Mouse (Mus musculus) splenic B cell, adult 2 months (primary cell): ENCODE results near the gene Kcna2.
A peak's percentile ranks its signal among the peaks of the same experiment; 100 is the strongest.

Experiments used
- DNase-seq: peaks from one replicate; pipeline ENCODE4 v3.0.0-alpha.2; 2011; ENCODE audit warnings: low read depth, low spot score
- H3K27me3 ChIP-seq: 2 replicates; pipeline ENCODE4 v1.6.1; 2012; ENCODE audit warnings: mild to moderate bottlenecking, low read length, moderate library complexity, mixed read lengths; ENCODE audit not compliant: control insufficient read depth, poor library complexity, insufficient read depth, severe bottlenecking
- H3K36me3 ChIP-seq: 2 replicates; pipeline ENCODE4 v1.6.1; 2012; ENCODE audit warnings: mild to moderate bottlenecking, low read length, moderate library complexity, mixed read lengths; ENCODE audit not compliant: control insufficient read depth, poor library complexity, insufficient read depth, severe bottlenecking

Kcna2 gene

DNA sequence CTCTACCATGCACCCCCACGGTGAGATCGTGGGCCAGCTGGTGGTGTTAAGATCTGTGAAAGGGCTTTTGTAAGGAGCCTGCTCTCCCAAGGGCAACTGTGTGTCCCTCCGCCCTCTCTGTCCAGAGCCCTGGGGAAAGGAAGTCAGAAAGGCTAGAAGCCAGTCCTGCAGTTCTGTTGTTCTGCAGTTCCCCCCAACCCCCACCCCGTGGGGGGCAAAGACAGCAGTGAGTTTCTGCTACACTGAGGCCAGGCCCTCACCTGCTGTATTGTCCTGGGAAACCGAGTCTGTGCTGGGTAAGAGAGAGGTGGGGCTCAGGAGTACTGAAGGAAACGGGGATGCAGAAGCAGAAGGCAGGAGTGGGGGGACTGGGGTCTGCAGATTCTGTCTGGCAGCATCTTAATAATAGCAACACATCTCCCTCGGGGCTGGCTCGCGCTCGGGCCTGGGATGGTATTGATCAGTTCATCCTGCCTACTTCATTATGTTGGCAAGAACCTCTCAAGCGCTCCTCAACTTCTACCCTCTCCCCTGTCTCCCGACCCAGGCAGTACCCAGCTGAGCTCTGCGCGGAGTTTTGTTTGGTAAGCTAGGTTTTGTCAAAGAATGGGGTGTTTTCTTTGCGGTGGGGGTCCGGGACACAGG is at the start of gene Kcna2:
Gene Kcna2, plus strand, starts transcription at position 336 of the 645 bp plus-strand sequence.
- DNase-seq: no peak
- H3K36me3 ChIP-seq: no peaks in the 10 kb centered on the region
- no peaks in the 10 kb centered on the region for H3K27me3 ChIP-seq

- no peaks in the 10 kb centered on the region for H3K36me3 ChIP-seq
- no peak for DNase-seq
- H3K27me3 ChIP-seq: no peaks in the 10 kb centered on the region
Observed at GRCm38 (mm10) chr3:107061468-107061867, 39.5 kb upstream of the Kcna2 start.

GRCm38 (mm10) chr3:107062771-107063170 is 38.2 kb upstream of the Kcna2 start:
- no peaks in the 10 kb centered on the region for H3K36me3 ChIP-seq
- no peaks in the 10 kb centered on the region for H3K27me3 ChIP-seq
- no peak for DNase-seq

GRCm38 (mm10) chr3:107065510-107066095 is 35.3 kb upstream of the Kcna2 start:
- Histone ChIP-seq H3K36me3 (no peaks in the 10 kb centered on the region), H3K27me3 (no peaks in the 10 kb centered on the region)
- no peak for DNase-seq

- no peak for DNase-seq
- Histone ChIP-seq H3K27me3 (no peaks in the 10 kb centered on the region), H3K36me3 (no peaks in the 10 kb centered on the region)
Observed at GRCm38 (mm10) chr3:107066165-107066850, 34.6 kb upstream of the Kcna2 start.

DNA sequence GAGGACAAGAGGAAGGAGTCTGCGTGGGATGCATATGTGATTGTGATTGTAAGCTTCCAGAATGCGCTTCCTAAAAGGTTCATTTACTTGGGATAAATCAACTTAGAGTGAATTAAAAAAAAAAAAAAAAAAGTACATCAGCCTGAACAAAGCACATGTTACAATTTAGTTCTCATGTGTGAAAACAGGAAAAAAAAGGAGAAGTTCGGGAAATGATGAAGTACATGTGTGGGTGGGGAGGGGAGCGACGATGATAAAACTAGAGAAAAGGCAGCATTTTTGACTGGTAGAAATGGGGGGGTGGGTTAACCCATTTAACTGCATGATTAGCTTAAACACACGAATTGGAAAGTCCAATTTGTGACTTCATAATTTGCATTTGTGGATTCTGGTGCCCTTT is 33.7 kb upstream of the Kcna2 start:
- H3K36me3 ChIP-seq: no peaks in the 10 kb centered on the region
- H3K27me3 ChIP-seq: no peaks in the 10 kb centered on the region
- peak; percentile 37 for DNase-seq

DNA sequence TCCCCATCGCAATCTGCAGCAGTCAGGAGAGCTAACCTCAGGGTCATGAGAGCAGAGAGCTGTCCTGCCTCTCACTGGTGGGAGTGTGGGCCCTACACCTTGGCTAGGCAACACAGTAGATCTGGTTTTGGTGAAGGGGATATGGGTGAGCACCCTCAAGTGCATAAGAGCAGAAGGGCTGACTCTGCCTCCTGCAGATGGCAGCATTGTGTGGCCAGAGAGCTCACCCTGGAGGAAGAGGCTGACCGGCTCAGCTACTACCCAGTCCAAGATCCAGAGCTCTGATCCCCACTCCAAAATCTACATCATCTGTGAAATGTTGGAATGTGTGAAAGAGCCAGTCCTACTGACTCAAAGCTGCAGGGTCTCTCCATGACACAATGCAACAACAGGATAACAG is 27.1 kb upstream of the Kcna2 start:
- no peaks in the 10 kb centered on the region for H3K36me3 ChIP-seq
- DNase-seq: no peak
- H3K27me3 ChIP-seq: no peaks in the 10 kb centered on the region

DNA sequence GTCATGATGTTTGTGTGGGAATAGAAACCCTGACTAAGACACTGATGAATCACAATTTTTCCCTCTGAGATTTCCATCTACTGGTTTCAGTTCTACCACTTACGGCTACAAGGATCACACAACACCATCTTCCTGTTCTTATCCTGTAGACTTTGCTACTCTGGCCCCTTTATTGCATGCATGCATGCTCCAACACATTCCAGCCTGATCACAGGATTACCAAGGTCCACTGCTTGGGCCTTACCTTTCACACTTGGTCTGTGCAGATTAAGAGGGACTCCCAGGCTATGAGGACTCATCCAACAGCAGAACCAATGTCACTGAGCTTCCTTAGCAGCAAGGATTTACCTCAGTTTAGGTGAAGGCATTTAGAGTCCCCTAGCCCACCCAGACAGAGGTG is 25.2 kb upstream of the Kcna2 start:
- H3K27me3 ChIP-seq: no peaks in the 10 kb centered on the region
- no peak for DNase-seq
- no peaks in the 10 kb centered on the region for H3K36me3 ChIP-seq

DNA sequence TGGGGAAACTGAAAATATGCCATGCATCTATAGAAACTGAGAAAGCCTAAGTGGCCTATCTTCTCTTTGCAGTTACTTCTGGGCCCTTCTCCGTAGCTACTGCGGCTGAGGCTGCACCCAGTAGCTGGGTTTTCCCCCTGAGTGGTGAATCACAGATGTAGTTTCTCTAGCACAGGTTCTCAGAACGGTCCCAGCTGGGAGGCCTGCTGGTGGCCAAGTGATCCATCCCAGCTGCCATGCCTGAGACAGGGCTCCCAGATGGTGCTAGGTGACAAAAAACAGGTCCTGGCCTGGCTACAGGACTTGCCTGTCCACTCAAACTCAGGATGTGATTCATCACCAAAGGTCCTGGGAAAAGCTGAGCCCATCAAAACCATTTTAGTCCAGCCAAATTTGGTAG is 24.3 kb upstream of the Kcna2 start:
- DNase-seq: peak; percentile 62
- no peaks in the 10 kb centered on the region for H3K36me3 ChIP-seq
- no peaks in the 10 kb centered on the region for H3K27me3 ChIP-seq

- Histone ChIP-seq H3K27me3 (no peaks in the 10 kb centered on the region), H3K36me3 (no peaks in the 10 kb centered on the region)
- no peak for DNase-seq
Observed at GRCm38 (mm10) chr3:107077101-107077500, 23.8 kb upstream of the Kcna2 start.

GRCm38 (mm10) chr3:107080803-107081202 is 20.1 kb upstream of the Kcna2 start:
- Histone ChIP-seq H3K27me3 (no peaks in the 10 kb centered on the region), H3K36me3 (no peaks in the 10 kb centered on the region)
- DNase-seq: no peak

DNA sequence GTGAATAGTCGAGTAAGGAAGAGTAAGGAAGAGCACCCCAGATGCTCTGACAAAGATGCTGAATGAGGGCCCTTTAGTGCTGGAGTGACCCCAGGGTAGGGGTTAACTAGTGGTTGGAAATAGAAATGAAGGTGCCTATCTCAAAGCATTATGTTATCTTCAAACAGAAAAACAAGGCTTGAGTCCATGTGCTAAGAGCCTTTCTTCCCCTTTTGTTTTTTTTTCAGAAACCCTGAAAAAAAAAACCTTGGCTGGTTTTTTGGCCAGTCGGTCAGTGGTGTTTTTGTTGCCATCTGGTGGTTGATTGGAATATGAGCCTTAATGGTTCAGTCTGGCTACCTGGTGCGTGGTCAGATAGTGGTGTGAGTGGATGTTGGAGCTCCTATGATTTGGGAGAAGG is 19.7 kb upstream of the Kcna2 start:
- peak; percentile 66 for DNase-seq
- Histone ChIP-seq H3K36me3 (no peaks in the 10 kb centered on the region), H3K27me3 (no peaks in the 10 kb centered on the region)

- peak; percentile 74 for DNase-seq
- no peaks in the 10 kb centered on the region for H3K36me3 ChIP-seq
Observed at GRCm38 (mm10) chr3:107084586-107084985, 16.4 kb upstream of the Kcna2 start.

DNA sequence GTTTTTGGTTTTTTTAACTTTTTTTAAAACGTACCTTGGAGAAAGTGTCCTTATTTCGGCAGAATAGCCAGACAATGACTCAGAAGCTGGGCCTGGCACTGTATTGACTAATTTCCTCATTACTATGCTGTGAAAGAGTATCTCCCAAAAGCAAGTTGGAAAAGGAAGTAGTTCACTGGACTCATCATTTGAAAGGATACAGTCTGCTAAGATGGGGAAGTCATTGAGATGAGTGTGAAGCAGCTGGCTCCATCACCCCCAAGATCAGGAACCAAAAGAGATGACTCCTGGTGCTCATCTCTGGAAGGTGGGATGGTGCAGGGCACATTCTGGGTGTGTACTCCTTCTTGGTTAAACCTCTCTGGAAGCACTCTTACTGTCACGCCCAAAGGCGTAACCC is 13.5 kb upstream of the Kcna2 start:
- no peaks in the 10 kb centered on the region for H3K36me3 ChIP-seq
- no peaks in the 10 kb centered on the region for H3K27me3 ChIP-seq
- DNase-seq: no peak

More at GRCm38 (mm10) chr3:107084586-107084985, 16.4 kb upstream of the Kcna2 start:
- H3K27me3 ChIP-seq: no peaks in the 10 kb centered on the region

DNA sequence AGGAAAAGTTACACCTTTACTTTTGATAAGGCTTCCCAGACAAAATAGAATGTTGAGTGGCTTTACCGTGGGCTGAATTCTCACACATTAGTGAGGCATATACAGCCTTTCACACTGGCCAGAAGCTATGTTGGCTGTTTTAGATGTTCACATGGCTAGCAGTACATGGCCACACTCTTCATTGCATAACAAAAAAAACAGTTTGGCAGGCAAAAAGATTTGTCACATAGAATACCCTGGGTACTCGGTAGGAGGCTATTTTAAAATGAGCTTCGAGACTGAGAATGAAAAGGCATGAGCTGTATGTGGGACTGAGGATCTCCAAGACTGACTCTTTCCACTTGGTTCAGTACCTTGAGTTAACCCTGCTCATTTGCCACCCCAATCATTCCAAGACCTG is 12.1 kb upstream of the Kcna2 start:
- DNase-seq: no peak
- Histone ChIP-seq H3K36me3 (no peaks in the 10 kb centered on the region), H3K27me3 (no peaks in the 10 kb centered on the region)
